Mouse (Mus musculus) lung, postnatal 25 days (tissue): ENCODE results near the gene Krtap11-1.

Source experiments
- DNase-seq: peaks from one replicate; pipeline ENCODE4 v3.0.0; 2022; ENCODE audit warnings: low spot score

Gene Krtap11-1

DNA sequence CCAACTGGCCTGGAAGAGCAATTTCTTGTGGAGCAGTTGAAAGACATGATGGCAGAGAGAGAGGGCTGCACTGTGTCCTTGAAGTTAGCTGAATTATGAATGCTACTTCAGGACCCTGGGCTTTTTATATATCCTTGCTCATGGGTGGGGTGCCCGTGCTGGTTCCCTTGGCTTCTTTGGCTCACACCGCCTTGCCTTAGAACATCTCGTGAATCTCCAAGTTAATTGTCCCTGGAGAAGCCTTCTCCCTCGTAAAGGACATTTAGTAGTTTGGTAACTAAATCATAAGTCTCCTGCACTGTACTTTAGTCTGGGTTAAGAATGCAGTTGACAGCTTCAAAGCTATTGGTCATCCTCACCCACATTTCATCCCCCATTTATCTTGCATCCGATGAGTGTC, at the start of gene Krtap11-1:
Krtap11-1 (minus strand) TSS at position 101 of the 400 bp plus-strand sequence.
- DNase-seq, result no peak

DNA sequence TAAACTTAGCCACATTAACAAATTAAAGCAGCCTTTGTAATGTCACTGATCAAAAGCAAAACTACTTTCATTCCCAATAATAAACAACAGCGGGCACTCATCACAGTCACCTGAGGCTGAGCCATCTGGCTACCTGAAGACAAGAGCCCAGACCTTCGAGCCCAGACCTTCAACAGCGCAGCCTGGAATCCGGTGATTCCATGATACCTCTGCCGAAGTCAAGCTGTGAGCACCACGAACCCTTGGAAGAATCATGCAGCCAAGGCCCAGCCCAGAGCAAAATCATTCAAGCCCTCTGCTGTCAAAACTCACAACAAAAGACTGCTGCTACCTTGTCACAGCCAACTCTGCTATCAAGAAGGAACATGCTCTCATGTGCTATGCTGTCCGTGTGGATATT, 47.2 kb upstream of the Krtap11-1 start:
- DNase-seq, result no peak

DNA sequence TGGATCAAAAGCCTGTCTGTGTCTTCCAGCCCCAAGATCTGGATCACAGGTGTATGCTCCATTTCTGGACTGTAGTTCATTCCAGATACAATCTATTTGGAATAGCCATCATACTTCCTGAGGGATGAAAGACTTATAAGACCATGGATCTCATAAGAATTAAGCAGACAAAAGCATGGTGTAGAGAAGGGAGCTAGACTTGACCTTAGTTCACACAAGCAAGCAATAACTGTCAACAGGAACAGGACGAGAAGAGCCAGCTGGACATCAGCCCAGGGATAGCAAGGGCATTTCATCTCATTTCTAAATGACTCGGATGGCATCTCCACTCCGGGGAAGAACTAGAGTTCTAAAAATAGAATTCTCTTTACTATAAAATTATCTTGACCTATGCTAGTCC, 46.3 kb upstream of the Krtap11-1 start:
- no peak for DNase-seq

DNA sequence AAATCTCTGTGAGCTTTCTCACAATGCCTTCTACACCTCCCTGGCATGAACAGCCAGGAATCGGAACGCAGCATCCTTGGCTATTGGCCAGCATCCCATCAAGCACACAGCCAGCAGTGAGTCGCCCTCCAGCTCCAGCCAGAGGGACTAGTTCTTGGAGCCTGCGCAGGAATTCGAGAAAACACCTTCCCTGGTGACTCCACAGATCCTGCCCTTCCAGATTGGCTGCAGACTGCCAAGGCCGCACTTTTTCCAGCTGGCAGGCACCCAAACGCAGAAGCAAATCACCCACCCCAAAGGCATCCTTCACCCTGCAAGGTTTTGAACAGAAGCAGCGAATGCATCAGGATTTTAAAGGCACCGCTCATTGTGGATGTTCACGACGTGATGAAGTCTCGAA, 42.7 kb upstream of the Krtap11-1 start:
- DNase-seq, result no peak

DNA sequence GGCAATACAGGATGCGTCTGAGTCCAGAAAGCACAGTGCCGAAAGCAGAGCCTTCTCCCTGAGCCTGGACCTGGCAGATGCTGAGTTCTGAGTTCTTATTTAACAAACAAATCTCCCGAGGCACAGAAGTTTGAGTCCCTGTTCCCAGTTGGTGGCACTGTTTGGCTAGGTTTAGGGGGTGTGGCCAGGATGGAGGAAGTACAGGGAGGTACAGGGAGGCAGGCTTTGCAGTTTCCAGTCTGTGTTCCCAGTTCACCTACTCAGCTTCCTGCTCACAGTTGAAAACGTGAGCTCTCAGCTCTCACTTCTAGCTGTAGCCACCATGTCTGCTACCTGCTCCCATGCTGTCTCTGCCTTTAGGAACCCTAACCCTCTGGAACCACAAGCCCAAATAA, 37.8 kb upstream of the Krtap11-1 start:
- DNase-seq, result no peak

DNA sequence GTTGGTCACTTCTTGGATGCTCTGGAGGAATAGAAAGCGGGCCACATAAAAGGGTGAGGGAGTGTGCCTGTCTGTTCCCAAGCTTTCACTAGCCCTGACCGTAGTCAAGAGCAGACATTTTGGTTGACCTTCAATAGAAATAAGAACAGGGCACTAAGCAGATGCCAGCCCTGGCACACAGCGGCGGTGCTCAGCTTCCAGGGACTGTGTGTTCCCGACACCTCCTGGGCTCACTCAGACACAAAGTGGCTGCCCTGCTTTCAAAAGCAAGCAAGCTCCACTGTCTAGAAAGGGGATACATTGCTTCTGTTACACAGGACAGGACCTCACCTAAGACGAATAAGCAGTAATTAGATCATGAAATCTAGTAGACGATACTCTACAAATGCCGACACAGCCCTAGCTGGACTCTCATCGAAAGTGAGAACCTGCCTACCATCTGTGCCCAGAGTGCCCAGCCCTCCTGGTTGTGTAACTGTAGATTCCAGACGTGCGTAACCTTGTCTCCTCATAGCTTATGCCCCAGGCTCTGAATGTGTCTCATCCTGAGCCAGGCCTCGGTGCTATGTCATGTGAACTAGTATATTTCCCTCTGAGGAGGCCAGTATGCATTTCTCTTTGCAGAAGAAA, 37.3 kb upstream of the Krtap11-1 start:
- DNase-seq, result no peak

DNA sequence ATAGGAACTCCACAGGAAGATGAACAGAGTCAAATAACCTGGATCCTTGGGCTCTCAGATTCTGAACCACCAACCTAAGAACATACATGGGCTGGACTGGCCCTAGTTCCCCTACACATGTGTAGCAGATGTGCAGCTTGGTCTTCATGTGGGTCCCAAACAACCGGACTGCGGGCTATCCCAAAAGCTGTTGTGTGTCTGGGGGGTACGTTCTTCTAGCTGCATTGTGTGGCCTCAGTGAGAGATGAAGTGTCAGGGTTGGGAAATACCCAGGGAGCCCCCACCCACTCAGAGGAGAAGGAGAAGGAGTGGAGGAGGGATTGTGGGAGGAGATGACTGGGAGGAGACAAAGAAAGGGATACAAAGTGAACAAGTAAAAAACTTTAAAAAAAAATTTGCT, 36.0 kb upstream of the Krtap11-1 start:
- no peak for DNase-seq

DNA sequence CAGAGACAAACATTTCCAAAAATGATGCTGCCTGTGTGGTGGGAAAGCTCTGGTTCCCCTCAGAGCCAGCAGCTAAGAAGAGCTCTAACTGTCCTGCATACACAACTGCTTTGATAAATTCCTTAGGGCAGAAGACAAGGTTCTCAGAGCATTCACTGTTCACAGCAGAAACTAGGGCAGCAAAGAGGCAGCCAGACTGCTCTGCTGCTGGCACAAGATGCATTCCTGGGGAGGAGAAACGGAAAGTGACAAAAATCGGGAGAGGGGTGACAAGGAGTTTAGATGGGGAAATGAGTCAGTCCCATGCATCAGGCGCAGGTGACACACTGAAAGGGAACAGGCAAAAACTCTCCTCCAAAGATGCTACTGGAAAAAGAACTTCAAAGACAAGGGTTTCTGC, 16.2 kb upstream of the Krtap11-1 start:
- no peak for DNase-seq

DNA sequence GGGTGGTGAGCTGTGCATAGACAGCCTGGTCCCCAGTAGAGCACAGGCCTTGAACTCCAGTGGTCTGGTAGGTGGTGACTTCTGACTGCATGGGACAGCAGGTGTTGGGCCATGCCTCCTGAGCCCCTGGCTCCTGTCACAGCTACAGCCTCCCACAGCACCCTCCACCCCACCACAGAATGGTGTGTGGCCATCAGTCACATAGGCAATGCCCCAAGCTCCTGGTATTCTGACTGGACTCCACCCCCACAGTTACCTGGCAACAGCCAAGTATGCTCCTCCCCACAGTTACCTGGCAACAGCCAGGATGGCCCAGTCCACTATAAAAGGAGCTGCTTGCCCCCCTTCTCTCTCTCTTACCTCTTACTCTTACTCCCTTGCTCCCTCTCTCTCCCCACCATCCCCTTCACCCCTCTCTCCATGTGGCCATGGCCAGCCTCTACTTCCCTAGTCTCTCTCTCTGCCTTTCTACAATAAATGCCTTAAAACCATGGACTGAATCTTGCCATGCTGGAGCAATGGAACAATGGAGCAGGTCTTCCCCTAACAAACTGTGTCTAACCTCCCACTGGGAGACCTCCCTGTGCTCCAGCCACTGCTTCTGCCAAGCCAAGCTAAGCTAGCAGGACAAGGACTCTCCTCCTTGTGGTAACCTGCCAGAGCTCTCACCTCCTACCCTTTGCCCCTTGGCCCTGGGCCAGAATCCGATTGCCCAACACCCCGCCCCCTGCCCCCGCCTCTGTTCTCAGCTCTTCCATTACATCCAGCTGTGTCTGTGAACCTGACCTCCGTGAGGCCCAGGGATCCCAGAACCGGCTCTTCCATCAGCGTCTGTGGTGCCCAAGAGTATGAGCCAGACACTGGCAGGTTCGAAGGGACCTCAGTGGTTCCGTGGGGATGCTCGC, 14.9 kb upstream of the Krtap11-1 start:
- no peak for DNase-seq

DNA sequence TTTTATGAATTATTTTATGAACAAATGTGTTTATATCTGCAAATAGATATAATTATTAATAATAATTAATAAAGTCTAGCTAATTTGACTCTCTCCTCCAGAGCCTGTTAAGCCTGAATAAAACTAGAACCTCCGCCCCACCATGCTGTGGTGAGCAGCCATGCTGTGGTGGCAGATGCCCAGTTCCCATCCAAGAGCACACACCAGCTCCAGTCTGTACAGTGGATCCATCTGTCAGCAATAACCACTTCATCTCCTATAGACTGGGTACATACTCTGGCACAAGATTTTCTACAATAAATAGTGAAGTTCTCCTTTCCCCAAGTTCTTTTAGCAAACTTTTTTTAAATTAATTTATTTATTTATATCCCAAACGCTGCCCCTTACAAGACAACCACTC, 10.7 kb upstream of the Krtap11-1 start:
- DNase-seq, result no peak

DNA sequence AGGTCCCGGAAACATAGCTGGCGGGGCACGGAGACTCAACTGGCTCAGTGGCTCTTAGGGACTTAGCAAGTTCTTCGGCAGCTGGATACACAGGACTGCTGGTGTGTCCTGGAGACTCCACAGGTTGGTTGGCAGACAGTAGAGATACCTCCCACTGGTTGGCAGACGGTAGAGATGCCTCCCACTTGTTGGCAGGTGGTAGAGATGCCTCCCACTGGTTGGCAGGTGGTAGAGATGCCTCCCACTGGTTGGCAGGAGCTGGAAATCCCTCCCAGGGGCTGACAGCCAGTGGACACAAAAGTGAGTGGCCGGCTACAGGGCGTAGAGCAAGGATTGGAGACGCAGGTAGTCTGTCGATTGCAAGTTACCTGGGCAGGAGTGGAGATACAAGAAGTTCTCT, 467 bp downstream of the Krtap11-1 start:
- no peak for DNase-seq

DNA sequence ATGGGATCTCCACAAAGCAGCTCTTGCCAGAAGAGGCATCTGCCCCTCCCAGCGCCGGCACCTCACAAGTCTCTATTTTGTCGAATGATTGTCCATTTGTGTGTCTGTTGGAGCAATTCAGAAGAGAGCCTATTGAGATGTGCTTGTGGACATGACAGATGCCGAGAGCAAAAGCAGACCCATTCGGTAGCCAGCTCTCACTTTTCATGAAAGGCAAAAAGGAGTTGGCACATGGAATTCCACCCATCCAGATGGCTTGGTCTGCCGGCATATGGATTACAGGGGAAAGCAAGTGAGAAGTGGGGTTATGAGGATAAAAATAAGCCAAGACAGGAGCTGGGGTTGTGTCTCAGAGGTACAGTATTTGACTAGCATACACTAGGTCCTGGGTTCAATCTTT, 1.8 kb downstream of the Krtap11-1 start:
- DNase-seq, result no peak

DNA sequence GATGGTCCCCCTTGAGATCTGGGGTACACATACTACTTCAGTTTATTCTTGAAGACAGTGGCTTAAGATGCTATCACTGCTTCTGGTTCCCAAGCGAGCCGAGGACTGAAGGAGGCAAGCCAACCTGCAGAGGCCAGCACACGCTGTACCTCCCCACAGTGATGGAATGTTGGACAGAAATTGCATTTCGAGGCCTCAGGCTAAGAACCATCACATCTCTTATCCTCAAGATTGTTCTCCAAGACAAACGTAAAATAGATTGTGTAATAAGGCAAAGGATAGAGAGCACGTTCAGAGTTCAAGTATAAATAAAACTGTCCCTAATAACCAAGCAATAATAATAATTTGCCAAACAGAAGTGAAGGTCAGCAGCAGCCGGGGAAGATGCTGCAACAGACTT, 2.8 kb downstream of the Krtap11-1 start:
- DNase-seq, result no peak

DNA sequence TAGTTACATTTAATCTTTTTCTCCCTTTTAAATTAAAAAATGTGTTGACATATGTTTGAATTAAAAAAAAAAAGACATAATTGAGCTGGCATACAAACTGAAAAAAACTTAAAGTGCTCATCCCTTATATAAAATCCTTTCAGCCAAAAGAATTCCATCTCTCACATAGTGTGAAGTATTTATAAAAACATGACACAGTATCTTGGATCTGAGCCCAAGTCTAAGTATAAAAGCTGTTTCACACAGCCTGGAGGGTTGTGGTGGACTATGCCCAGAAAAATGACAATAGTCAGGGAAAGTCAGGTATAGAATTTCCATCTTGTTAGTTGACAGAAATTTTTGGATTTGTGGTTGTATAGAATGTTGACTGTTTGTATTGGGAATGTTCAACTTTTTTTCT, 20.7 kb downstream of the Krtap11-1 start:
- no peak for DNase-seq

DNA sequence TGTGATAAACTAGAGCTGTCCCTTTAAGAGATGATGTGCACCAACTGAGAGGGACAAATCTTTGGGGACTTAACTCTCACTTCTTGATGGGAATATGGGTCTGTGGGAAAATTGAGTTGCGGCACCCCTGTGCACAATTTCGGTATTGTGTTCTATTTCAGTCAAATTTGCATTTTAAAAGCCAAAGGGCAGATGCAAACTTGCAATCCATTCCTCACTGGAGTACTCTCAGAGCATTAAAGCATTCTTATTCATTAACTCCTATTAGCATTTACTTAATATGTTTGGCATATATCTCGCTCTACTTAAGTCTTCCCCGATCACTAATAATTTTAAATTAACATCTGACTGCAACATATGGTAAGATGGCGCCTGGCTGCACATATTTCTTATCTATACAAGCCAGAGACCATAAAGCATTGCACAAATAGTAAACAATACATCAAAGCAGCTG, 32.9 kb downstream of the Krtap11-1 start:
- DNase-seq, result no peak

DNA sequence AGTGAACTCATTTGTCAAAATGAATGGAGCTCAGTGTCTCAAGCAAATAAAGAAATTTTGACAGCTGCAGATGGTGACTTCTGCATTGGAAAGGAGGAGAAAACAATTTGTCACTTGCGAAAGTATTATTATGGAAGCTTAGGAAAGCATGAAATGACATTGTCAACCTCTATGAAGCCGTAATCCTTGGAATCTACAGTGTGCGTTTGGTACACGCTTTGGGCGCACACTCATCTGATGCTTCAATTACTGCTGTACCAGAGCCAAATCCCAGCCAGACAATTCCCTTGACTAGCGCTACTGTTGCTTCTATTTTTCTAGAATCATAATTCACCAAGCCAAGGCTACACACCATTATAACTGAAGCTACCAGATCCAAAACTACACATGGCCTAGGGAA, 33.6 kb downstream of the Krtap11-1 start:
- no peak for DNase-seq

DNA sequence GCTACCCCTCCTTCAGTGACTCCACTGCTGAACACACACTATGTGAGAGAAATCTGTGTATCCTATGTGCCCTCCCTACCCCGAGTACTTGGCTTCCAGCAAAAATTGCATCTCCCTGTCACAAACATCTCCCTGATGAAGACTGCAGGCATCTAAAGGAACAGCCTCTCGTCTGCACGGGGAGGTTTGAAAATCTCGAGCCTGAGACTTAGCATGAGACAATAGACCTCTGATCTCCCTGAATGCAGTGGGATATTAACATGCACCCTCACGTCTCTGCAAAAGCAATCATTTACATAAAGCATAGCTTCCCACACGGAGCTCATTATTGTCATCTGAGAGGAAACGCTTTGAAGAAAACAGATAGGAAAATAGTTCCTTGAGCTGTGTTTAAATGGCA, 40.4 kb downstream of the Krtap11-1 start:
- no peak for DNase-seq

DNA sequence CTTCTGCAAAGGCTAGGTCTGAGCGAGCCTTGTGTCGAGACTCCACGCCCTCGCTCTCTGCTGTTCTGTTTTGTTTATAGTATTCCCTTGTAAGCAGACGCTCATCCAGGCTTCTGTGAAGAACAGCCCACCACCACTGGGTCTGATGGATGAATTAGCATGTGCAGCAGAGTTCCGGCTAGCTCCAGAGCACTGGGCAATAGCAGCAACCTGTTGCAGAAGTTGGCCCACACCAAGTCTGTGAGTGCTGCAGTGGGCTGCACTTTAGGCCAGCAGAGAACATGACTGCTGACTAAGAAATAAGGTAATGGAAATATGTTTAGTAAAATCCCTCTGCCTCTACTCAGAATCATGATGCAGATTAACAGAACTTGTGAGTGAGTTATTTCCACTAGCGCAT, 41.1 kb downstream of the Krtap11-1 start:
- no peak for DNase-seq

DNA sequence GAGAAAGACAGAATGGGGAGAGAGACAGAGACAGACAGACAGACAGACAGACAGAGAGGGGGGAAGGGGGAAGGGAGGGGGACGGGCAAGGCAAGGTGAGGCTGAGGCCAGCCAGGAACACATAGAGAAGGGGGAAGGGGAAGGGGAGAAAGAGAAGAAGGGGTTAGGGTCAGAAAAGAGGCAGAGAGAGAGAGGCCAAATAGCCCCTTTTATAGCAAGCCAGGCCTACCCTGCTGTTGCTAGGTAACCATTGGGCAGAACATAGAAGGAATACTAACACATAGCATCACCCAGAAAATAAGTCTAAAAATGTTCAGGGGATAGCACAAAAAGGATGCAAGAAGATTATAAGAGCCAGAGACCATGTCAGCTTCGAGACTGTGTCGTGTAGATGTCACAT, 42.6 kb downstream of the Krtap11-1 start:
- no peak for DNase-seq

DNA sequence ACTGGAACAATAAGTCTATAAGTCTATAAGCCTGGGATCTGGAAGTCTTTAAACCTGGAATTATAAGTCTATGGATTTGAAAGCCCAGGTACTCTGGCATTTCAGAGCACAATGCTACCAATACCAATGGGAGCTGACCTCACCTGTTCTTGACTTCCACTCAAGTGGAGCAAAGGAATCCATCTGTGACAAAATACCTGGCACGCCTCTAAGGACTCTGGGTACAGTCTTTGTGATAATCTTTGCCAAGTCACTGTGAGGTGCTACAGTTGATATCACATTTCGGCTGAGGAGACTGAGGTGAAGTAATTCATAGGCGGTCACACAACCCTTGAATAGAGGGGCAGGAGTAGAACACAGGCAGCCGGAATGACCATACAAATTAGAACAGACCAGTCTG, 50.0 kb downstream of the Krtap11-1 start:
- peak; percentile 42 for DNase-seq

DNA sequence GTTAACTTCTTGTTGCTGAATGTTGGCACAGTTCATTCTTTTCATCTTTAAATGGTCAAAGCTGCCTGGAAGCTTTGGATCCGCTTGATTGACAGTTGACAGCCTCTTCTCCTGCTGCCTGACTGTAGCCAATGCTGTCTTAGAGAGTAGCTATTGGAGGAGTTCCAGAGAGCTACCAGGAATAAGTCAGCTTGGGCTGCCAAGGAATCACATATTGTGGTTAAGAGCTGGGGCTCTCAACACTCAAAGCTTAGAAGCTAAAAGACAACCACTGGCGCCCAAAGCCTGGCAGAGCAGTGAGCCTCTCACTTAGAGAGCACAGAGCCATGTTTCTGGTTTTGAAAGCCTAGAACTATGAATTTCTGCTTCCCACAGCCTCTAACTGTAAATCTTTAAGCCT, 50.4 kb downstream of the Krtap11-1 start:
- no peak for DNase-seq
